Mouse (Mus musculus): ENCODE measurements around the gene Cox7b. TPM values are rescaled to one million over a fixed set of nuclear protein-coding genes. Genes with fewer than 3 reads are reported as not detected.

Cox7b gene
- total and polyA plus RNA-seq, 2 experiments, result 154 to 416 TPM

GRCm38 (mm10) chrX:106027343-106027674, 11.8 kb downstream of the Cox7b start:
- H3K9ac ChIP-seq (ENCODE audit: low read depth, low read length), result peak overlapping the region; percentile 93
- peaks cover 4% of the 10 kb centered on the region; the same call in 1 of the 2 replicates for H3K4me1 ChIP-seq (ENCODE audit: control insufficient read depth, insufficient read depth, low read length)
- H3K27ac ChIP-seq (replicated peaks; ENCODE audit: insufficient read depth, low read depth, low read length), result peak overlapping the region; percentile 91
- no peaks in the 10 kb centered on the region for H3K27me3 ChIP-seq (ENCODE audit: control insufficient read depth, insufficient read depth, low read length)
- WGBS, result 0% methylated on average over 8 of the region's 8 CpGs
- DNase-seq (ENCODE audit: extremely low read depth, low read depth, low spot score), result no peak
- TF ChIP-seq CTCF (IDR thresholded peaks at IDR 0.05; ENCODE audit: low read depth, low read length), result no peak
- TF ChIP-seq POLR2A (IDR thresholded peaks at IDR 0.05; ENCODE audit: extremely low read depth, insufficient read depth, low read length), result no peak
- H3K36me3 ChIP-seq (ENCODE audit: control insufficient read depth, insufficient read depth, low read length), result no peaks in the 10 kb centered on the region
- H3K79me2 ChIP-seq (ENCODE audit: control insufficient read depth, insufficient read depth, low read length), result peaks cover 6% of the 10 kb centered on the region; the same call in 1 of the 2 replicates
- peak overlapping the region; percentile 86 for H3K4me3 ChIP-seq (ENCODE audit: insufficient read depth, low read depth, low read length)

GRCm38 (mm10) chrX:106030176-106030575, 14.7 kb downstream of the Cox7b start:
- peaks cover 10% of the 10 kb centered on the region; the same call in 1 of the 2 replicates for H3K79me2 ChIP-seq (ENCODE audit: control insufficient read depth, insufficient read depth, low read length)
- 68% methylated on average over 5 of the region's 5 CpGs for WGBS
- no peak overlapping the region for H3K9ac ChIP-seq (ENCODE audit: low read depth, low read length)
- no peaks in the 10 kb centered on the region for H3K36me3 ChIP-seq (ENCODE audit: control insufficient read depth, insufficient read depth, low read length)
- DNase-seq (ENCODE audit: extremely low read depth, low read depth, low spot score), result no peak
- TF ChIP-seq CTCF (IDR thresholded peaks at IDR 0.05; ENCODE audit: low read depth, low read length) (no peak), POLR2A (IDR thresholded peaks at IDR 0.05; ENCODE audit: extremely low read depth, insufficient read depth, low read length) (no peak)
- peaks cover 8% of the 10 kb centered on the region; the same call in 1 of the 2 replicates for H3K4me1 ChIP-seq (ENCODE audit: control insufficient read depth, insufficient read depth, low read length)
- H3K27ac ChIP-seq (replicated peaks; ENCODE audit: insufficient read depth, low read depth, low read length), result no peak overlapping the region
- H3K27me3 ChIP-seq (ENCODE audit: control insufficient read depth, insufficient read depth, low read length), result no peaks in the 10 kb centered on the region
- H3K4me3 ChIP-seq (ENCODE audit: insufficient read depth, low read depth, low read length), result no peak overlapping the region

GRCm38 (mm10) chrX:106031124-106031523, 15.6 kb downstream of the Cox7b start:
- Histone ChIP-seq H3K36me3 (ENCODE audit: control insufficient read depth, insufficient read depth, low read length) (no peaks in the 10 kb centered on the region), H3K79me2 (ENCODE audit: control insufficient read depth, insufficient read depth, low read length) (peaks cover 10% of the 10 kb centered on the region; the same call in 1 of the 2 replicates), H3K4me3 (ENCODE audit: insufficient read depth, low read depth, low read length) (no peak overlapping the region), H3K27me3 (ENCODE audit: control insufficient read depth, insufficient read depth, low read length) (no peaks in the 10 kb centered on the region), H3K4me1 (ENCODE audit: control insufficient read depth, insufficient read depth, low read length) (peaks cover 9% of the 10 kb centered on the region; the same call in 1 of the 2 replicates), H3K27ac (replicated peaks; ENCODE audit: insufficient read depth, low read depth, low read length) (no peak overlapping the region), H3K9ac (ENCODE audit: low read depth, low read length) (no peak overlapping the region)
- TF ChIP-seq POLR2A (IDR thresholded peaks at IDR 0.05; ENCODE audit: extremely low read depth, insufficient read depth, low read length) (no peak), CTCF (IDR thresholded peaks at IDR 0.05; ENCODE audit: low read depth, low read length) (no peak)
- DNase-seq (ENCODE audit: extremely low read depth, low read depth, low spot score), result no peak

- no peak for DNase-seq (ENCODE audit: extremely low read depth, low read depth, low spot score)
- Histone ChIP-seq H3K27ac (replicated peaks; ENCODE audit: insufficient read depth, low read depth, low read length) (no peak overlapping the region), H3K9ac (ENCODE audit: low read depth, low read length) (no peak overlapping the region), H3K27me3 (ENCODE audit: control insufficient read depth, insufficient read depth, low read length) (no peaks in the 10 kb centered on the region), H3K79me2 (ENCODE audit: control insufficient read depth, insufficient read depth, low read length) (peaks cover 10% of the 10 kb centered on the region; the same call in 1 of the 2 replicates), H3K36me3 (ENCODE audit: control insufficient read depth, insufficient read depth, low read length) (no peaks in the 10 kb centered on the region), H3K4me1 (ENCODE audit: control insufficient read depth, insufficient read depth, low read length) (peaks cover 11% of the 10 kb centered on the region; the same call in 1 of the 2 replicates), H3K4me3 (ENCODE audit: insufficient read depth, low read depth, low read length) (no peak overlapping the region)
- 43% methylated on average over 2 of the region's 2 CpGs for WGBS
- no peak for TF ChIP-seq POLR2A (IDR thresholded peaks at IDR 0.05; ENCODE audit: extremely low read depth, insufficient read depth, low read length)
- no peak for TF ChIP-seq CTCF (IDR thresholded peaks at IDR 0.05; ENCODE audit: low read depth, low read length)
Measured at GRCm38 (mm10) chrX:106035727-106036126, 20.2 kb downstream of the Cox7b start.

GRCm38 (mm10) chrX:106037185-106037752, 21.8 kb downstream of the Cox7b start:
- TF ChIP-seq CTCF (IDR thresholded peaks at IDR 0.05; ENCODE audit: low read depth, low read length) (no peak), POLR2A (IDR thresholded peaks at IDR 0.05; ENCODE audit: extremely low read depth, insufficient read depth, low read length) (no peak)
- H3K27me3 ChIP-seq (ENCODE audit: control insufficient read depth, insufficient read depth, low read length), result no peaks in the 10 kb centered on the region
- H3K4me1 ChIP-seq (ENCODE audit: control insufficient read depth, insufficient read depth, low read length), result peaks cover 11% of the 10 kb centered on the region; the same call in 1 of the 2 replicates
- H3K27ac ChIP-seq (replicated peaks; ENCODE audit: insufficient read depth, low read depth, low read length), result no peak overlapping the region
- no peak overlapping the region for H3K4me3 ChIP-seq (ENCODE audit: insufficient read depth, low read depth, low read length)
- no peaks in the 10 kb centered on the region for H3K36me3 ChIP-seq (ENCODE audit: control insufficient read depth, insufficient read depth, low read length)
- no peak for DNase-seq (ENCODE audit: extremely low read depth, low read depth, low spot score)
- WGBS, result 65% methylated on average over 3 of the region's 3 CpGs
- H3K9ac ChIP-seq (ENCODE audit: low read depth, low read length), result no peak overlapping the region
- H3K79me2 ChIP-seq (ENCODE audit: control insufficient read depth, insufficient read depth, low read length), result peaks cover 4% of the 10 kb centered on the region; the same call in 1 of the 2 replicates

GRCm38 (mm10) chrX:106043863-106044617, 28.5 kb downstream of the Cox7b start:
- Histone ChIP-seq H3K4me3 (ENCODE audit: insufficient read depth, low read depth, low read length) (no peak overlapping the region), H3K27ac (replicated peaks; ENCODE audit: insufficient read depth, low read depth, low read length) (no peak overlapping the region), H3K36me3 (ENCODE audit: control insufficient read depth, insufficient read depth, low read length) (no peaks in the 10 kb centered on the region), H3K79me2 (ENCODE audit: control insufficient read depth, insufficient read depth, low read length) (no peaks in the 10 kb centered on the region), H3K4me1 (ENCODE audit: control insufficient read depth, insufficient read depth, low read length) (peaks cover 2% of the 10 kb centered on the region; the same call in 1 of the 2 replicates), H3K27me3 (ENCODE audit: control insufficient read depth, insufficient read depth, low read length) (no peaks in the 10 kb centered on the region), H3K9ac (ENCODE audit: low read depth, low read length) (no peak overlapping the region)
- no peak for TF ChIP-seq CTCF (IDR thresholded peaks at IDR 0.05; ENCODE audit: low read depth, low read length)
- TF ChIP-seq POLR2A (IDR thresholded peaks at IDR 0.05; ENCODE audit: extremely low read depth, insufficient read depth, low read length), result no peak
- 43% methylated on average over 8 of the region's 8 CpGs for WGBS
- no peak for DNase-seq (ENCODE audit: extremely low read depth, low read depth, low spot score)

Data from liver, adult 2 months (tissue).